Mouse (Mus musculus) retina, embryonic 14.5 days (tissue): ENCODE data around the gene Gm21904.
"Not testable (repeated sequence)": the region's sequence is repeated elsewhere in the genome, so short reads cannot be mapped to it uniquely, and the experiment has no call there.

Experiments
- DNase-seq: peaks from one replicate; pipeline ENCODE4 v3.0.0-alpha.2; 2015; ENCODE audit warnings: low spot score

Gene Gm21904

DNA sequence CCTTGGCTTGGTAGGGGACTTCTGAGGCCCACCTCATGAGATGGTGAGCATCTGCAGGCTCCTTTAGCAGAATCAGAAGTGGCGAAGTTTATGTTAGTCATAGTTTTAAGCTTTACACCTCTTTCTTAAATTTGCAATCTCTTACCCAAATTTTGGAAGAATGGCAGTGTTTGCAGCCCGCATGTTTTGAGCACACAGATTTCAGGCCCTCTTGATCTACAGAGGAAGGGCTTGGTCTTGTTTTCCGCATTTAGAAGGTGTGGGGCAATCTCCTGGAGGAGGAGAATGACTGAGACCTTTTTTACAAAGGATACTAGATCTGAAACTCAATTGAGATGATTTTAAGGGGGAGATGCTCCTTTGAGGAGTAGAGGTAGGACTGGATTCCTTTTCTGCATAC is at the start of gene Gm21904:
TSS of gene Gm21904 (minus strand) at position 101 of the 400 bp plus-strand sequence.
- not testable (repeated sequence) for DNase-seq

DNA sequence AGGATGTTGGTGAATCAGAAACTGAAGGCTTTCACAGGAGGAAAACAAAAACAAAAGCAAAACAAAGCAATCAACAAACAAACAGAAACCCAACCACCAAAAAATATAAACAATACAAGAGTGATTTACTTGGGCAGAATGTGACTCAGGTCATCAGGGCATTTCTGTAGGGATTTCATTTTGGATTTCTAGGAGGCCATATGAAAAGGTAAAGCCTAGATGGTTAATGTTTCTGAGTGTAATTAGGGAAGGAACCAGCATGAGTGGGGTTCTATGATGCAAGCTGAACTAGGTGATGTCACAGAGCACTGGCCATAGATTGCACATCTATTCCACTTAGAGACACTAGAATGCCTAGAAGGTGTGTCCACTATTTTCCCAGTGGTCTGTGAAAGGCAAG is 28.4 kb upstream of the Gm21904 start, which contains the start of the genes Gm20772 and Gm20831:
TSS of gene Gm20772 (plus strand) at position 301 of the 400 bp plus-strand sequence.
TSS of gene Gm20831 (plus strand) at position 301 of the 400 bp plus-strand sequence.
- not testable (repeated sequence) for DNase-seq
